ENCODE assay signal across 1 mouse cellular context in genomic region chr2:95830608-95831007, GRCm38 (mm10).
TF ChIP-seq lines count a peak whose summit lies in the region.

No protein-coding gene starts in this region.

TF ChIP-seq in MEL, 35 proteins besides CTCF, POLR2A, EP300 and RAD21 (continued from another document):
- TF ChIP-seq ETS1 (IDR thresholded peaks at IDR 0.05; ENCODE audit: low read depth, low read length) (0 out of 2 replicates have a peak, but pooled peaks have one; percentile 31), NRF1 (IDR thresholded peaks at IDR 0.05; ENCODE audit: insufficient read depth, low read depth, low read length, poor library complexity, severe bottlenecking) (no peak), CHD1 (IDR thresholded peaks at IDR 0.05; ENCODE audit: low read depth, low read length) (no peak)
